Mouse (Mus musculus) retina, postnatal 1 day (tissue): ENCODE data around the gene Cacng2.
"Not testable (repeated sequence)": the region's sequence is repeated elsewhere in the genome, so short reads cannot be mapped to it uniquely, and the experiment has no call there.

Source experiments
- DNase-seq: peaks from one replicate; pipeline ENCODE4 v3.0.0-alpha.2; 2012

The Cacng2 gene

DNA sequence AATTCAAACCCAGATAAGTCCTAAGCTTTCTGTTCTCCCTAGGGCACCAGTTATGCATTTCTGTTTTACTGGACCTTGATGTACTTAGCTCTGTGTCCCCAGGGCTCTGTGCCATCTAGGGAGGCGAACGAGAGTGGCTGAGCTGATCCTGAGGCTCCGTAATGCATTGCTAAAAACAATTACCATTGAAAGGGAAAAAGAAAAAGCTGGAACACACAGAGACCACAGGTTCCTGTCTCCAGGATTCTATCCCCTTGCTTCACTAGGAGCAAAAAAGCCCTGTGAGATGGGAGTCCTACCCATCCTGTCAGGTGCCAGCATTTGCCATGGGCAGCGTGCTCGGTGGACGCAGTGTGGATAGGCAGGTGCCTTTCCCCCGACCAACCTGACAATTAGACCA lies 38.4 kb downstream of the Cacng2 start:
- peak; percentile 25 for DNase-seq

DNA sequence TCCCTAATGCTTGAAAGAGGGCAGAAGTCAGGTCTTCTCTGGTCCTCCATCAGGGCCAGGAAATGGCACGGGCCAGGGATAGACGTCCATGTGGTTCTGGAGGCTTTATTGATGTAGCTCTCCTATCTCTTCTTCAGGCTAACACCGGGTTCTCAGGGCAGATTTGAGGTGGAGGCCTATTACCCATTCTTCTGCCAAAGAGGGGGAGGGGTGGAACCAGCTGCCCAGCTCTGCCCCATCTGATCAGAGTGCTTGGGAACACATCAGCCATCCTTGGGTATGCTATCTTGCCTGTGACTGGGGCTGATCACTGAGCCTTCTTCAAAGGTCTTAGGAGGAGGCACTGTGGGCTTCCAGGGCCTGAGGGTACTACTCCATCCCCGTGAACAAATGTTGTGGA lies 39.5 kb downstream of the Cacng2 start:
- no peak for DNase-seq

DNA sequence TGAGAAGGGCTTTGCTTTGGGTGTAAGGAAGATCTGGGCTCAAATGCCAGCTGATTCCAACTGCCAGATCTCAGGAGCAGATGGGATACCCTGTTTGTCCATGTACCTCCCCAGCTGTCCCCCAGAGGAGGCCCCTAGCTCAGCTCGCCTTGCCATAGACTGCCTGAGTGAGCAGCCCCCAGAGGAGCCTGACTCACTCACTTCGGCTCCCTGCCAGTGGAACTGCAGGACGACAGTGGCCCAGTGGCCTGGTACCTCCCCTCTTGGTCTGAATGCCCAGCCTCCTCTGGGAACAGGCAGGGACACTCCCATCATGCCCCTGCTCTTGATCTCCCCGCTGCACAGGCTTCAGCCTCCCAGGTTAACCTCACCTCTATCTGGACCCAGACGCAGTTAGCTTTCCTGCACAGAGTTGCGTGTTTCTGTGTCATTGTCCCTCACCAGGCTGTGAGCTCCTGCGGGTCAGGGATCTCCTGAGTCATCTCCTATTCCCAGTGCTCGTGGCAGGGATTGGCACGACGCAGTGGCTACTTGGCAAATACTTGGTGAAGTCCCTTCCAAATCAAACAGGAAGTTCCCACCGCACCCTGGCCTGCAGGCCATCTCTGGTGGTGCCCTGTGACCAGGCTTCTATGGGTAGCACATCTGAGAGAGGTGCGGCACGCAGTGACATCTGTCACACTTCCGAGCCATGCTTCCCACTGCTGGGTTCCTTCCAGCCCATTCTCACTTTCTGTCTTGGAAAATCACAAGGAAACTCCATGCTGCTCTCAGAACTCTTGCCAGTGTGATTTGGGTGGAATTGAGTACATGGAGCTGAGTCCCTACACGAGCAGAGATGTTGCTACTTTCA lies 40.8 kb downstream of the Cacng2 start:
- DNase-seq, result peak; percentile 37

DNA sequence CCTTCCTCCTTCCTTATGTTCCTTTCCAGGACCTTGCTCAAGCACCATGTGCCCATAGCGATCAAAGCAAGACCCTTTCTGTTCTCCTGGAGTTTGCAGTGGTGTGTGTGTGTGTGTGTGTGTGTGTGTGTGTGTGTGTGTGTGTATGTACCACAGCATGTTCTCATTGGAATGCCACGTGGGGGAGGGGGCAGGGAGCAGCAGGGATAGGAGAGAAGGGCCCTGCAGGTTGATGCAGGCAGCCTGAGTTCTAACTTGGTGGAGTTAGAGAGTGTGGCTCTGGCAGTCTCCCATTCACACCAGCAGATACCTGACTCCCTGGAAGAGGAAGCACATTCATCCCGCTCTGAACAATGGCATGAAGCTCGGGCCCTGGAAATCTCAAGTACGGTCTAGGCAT lies 41.6 kb downstream of the Cacng2 start:
- no peak for DNase-seq

DNA sequence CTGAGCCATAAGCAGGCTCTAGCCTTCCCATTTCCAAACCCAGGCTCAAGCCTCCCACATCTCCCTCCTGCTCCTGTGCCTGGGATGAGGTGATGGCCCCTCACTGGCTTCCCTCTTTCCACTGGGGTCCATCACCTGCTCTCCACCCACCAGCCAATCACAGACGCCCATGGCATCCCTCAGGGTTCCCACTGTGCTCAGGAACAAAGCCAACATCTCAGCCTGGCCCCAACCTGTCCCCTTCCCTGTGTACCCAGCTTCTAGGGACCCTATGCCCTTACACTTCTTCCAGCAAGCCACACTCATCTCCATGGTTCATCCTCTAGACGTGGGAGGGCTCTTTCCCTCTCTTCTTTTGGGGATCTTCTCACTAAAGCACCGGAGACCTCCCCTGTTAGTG lies 43.9 kb downstream of the Cacng2 start:
- DNase-seq, result no peak

DNA sequence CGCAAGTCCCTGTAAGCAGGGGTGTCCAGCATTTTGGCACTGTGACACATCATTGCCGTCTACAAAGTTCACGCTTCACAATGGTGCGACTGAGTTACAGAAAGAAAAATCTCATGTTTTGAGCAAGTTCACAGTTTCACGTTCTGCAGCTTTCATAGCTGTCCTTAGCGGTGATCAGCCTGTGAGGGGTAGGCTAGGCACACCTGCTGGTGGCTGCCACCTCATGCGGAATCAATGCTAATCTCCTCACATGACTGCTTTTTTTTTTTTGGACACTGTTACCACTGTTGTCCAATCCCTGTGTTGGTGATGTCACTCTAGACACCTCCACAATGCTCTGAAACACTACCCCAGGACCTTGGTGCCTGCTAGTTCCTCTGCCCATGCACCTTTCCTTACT lies 46.7 kb downstream of the Cacng2 start:
- no peak for DNase-seq

DNA sequence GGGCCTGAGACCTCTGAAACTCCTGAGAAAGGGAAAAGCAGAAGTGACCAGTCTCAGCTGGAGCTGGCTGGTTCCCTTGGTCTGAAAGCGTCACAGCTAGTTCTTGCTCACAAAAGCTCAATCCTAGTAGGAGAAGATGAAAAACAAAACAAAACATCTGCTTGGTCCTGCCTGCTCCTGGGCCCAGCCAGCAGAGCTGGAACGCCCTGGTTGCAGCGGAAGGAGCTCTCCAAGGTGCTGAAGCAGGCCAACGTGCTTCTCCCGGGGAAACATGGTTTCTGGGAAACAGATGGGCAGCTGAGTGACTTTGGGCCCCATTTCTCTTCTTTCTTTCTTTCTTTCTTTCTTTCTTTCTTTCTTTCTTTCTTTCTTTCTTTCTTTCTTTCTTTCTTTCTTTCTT lies 53.4 kb downstream of the Cacng2 start:
- peak; percentile 69 for DNase-seq

DNA sequence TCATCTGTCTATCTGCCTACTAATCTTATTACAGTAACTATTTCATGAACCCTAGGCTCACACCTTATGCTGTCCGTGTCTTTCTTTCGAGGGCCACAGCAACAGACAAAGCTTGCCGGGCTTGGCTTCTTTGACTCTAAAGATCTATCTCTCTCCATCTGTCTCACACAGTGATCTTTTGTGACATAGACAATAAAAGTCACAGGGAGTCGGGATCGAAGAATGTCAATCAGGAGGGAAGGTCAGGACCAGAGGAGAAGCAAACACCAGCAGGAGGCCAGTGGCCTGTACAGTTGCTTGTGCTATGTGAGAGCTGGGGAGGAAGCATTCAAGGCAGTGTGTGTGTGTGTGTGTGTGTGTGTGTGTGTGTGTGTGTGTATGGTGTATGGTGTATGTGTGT lies 54.3 kb downstream of the Cacng2 start:
- DNase-seq, result no peak

DNA sequence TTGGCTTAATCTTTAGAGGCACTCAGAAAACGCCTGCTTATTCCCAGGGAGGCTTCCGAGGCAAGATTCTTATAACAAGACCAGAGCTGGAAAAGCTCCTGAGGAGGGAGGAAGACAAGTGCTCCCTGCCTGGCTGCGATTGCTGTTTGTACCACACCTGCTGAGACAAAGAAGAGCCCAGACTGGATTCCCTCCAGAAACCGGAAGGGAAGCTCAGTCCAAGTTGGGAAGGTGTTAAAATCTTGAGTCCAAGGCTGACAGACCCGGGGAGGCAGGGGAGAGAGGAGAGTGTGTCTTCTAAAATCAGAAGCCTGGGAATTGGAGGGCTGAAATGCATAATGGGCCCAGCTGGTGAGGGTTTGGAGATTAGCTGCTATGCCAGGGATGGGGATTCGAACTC lies 55.5 kb downstream of the Cacng2 start:
- no peak for DNase-seq

DNA sequence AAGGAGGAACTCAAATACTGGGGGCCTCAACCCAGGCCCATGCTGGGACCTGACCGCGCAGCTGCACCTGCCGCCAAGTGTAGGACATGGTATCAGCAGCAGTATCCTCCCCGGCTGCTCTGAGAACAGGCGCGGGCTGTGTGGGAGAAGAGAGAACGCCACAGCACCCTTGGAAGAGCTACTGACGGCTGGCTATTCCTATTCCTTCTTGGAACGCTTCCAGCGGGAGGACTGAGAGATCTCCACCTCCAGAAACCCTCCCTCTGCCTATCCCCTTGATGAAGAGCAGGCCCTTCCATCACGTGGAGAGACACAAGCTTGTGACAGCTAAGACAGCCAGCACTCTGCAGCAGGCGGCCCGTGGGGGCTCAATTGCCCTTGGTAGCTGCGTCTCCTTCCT lies 57.4 kb downstream of the Cacng2 start:
- DNase-seq, result no peak

DNA sequence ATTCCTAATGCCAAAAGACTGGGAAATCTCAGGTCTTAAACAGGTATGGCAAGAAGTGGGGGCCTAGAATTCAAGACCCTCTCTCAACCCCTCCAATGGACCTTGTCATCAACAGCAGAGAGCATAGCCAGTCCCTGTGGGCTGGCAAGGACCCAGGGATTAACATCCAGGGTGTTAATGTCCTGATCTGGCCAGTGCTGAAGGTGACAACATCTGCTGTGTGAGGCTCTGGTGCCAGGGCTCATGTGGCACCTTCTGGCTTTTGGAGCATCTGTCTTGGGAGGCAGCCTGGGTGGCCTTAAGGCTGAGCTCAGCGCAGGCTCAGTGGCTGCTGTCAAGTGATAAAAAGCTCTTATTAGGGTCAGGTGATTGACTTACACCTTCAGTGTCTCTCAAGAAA lies 62.9 kb downstream of the Cacng2 start:
- no peak for DNase-seq

DNA sequence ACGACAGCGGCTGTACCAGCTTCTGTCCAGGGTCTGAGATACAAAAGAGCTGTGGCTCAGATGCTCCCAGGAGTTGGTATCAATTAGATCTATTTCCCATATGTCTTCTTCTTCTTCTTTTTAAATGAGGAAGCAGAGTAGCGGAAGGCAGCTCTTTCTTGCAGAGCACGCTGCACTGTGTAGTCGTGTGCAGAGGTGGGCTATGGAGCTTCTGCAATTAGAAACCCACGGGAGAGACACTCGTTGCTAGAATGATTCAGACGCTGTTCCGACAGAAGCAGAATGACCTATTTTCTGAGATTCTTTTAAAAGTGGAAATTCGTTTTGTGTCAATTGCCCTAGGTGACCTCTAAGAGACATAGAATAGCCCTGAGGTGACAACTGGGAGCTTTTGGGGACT lies 69.1 kb downstream of the Cacng2 start:
- no peak for DNase-seq

DNA sequence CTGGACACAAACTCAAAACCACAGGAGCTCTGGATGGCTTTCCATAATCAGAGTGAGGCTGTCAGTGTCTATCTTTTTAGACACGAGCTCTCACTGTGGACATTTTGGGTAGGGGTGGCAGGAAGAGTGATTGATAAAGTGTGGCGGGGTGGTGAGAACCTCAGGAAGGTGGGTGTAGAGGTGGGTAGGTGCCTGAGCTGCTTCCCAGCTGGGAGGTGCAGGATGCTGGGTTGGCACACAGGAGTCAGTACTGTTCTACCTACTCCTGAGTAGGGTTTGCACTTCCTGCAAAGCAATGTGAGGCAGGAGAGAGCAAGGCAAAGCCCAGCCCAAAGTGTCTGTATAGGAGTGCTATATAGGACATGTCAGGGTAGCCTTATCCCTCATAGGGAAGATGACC lies 69.9 kb downstream of the Cacng2 start:
- no peak for DNase-seq

DNA sequence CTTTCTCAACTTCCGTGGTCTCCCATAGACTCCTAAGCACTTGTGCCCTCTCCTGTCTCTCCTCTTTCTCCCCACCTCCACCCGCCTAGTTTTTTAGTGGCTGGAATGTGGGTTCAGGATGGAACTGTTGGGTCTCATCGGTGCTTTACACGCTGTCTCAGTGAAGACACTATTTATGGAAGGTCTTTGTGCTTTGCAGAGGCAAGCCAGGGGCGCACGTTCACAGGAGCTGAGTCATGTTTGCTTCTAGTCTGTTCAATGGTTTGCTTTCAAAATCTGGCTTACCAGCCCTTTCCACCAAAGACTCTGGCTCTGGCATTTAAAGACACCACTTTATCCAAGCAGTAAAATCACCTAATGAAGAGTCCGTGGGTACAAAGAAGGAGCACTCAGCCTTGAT lies 74.0 kb downstream of the Cacng2 start:
- no peak for DNase-seq

DNA sequence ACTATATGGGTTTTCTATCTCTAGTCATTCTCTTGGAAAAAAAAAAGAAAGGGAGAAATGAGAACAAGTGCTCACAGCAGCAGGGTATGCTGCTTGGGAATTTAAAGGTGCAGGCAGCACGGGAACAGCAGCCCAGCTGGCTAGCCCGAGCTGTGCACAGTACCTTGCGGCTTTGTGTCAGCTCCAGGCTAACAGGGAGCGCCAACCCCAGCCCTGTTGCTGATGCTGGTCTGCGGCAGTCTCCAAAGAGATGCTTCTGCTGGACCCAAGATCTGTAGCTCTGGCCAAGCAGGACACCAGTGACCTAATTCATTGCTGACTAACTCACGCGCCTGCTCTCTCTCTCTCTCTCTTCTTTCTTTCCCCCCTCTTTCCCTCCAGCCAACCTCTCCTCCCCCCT lies 74.5 kb downstream of the Cacng2 start:
- DNase-seq, result no peak

DNA sequence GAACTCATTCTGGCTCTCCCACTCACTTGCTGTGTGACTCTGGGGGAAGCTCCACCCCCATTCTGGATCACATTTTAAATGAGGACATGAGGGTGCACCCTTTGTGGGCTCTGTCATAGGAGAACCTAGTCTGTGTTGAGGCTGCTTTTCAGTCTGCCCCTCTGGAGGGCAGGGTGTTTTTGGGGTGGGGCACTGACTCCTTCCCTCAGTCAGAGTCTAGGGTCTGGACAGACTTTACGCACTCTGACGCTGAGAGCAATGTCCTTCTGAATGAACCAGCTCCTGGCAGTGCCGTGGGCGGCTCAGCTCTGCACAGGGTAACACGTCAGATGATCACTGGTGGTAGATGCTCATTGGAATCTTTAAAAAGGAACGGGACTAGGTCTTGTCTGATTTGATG lies 75.0 kb downstream of the Cacng2 start:
- DNase-seq, result no peak

DNA sequence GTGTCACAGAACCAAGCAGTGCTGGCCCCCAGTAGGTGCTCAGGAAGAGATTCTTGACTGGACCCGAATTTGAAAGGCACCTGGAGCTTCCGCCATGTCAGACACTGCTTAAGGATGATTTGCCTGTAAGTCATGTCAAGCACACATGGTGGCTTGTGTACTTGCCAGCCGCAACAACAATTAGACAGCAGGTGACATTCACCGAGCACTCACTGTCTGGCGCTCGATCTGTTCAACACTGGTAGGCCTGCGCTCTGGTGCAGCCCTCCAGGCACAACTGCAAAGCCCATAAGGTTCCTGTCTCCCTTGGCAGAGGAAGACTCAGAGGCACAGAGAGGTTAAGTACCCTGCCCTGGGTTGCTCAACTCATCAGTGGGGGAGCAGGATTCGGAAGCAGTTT lies 77.1 kb downstream of the Cacng2 start:
- DNase-seq, result no peak

DNA sequence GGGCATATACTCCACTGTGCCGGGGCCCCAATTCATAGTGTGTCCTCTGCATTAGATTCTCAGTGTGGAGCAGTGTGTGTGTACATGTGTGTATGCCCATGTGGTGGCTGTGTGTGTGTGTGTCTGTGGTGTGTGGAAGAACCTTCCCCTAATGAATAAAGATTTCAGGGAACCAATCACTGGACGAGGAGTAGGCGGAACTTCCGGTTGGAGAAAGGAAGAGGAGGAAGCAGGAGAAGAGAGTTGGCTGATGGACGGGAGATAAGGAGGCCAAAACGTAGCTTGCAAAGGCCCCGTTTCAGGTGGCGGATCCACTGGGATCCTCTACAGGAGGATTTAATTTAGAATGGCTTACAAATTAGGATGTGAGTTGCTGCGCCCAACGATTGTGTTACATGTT lies 82.2 kb downstream of the Cacng2 start:
- no peak for DNase-seq

DNA sequence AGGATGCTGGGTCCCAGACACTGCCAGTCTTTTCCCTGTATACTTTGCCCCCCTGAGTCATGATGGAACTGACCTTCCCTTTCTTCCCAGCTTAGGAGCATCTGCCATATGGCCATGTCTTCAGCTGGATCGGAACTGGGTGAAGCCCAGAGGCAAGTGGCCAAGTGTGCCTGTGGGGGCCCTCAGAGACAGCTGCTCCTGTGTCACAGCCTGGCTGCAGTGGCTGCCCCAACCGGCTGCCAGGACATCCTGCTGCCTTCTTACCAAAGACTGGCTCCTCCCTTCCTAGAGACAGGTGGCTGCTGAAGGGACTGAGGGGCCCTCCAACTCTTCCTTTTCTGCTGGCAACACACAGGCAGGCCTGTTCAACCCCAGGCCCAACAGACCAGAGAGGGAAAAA lies 83.2 kb downstream of the Cacng2 start:
- DNase-seq, result no peak

DNA sequence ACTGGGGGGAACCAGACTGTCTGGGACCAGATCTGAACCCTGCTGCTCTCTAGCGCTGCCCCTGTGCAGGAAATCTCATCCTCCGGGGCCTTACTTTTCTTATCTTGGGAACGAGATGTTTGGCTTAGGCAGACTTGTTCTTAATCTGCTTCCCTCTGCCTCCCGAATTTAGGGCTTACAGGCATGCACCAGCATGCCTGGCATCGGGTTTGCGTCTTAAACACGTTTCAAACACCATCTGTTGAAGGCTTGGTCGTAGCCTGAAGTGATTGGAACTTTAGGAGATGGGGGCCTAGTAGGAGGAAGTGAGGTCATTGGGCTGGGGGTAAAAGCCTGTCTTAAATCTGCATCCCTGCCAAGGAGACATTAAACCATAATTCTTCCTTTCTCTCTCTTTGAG lies 89.9 kb downstream of the Cacng2 start:
- no peak for DNase-seq

DNA sequence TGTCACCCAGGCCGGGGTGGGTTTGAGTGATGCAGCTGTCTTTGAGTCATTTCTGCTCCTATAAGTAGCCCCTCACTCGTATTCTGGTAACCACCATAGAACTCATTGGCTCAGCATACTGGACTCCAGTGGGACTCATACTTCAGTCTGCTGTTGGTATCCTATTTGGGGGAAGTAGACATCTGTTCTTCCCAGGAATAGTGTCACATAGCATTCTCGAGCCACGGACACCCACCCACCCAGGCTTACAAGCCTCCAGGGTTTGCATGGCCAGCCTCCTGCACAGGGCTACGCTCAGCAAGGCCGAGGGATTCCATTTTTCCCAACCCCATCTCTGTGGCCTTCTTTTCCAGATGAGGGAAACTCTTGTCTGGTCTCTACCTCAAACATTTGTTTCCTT lies 93.3 kb downstream of the Cacng2 start:
- DNase-seq, result no peak

DNA sequence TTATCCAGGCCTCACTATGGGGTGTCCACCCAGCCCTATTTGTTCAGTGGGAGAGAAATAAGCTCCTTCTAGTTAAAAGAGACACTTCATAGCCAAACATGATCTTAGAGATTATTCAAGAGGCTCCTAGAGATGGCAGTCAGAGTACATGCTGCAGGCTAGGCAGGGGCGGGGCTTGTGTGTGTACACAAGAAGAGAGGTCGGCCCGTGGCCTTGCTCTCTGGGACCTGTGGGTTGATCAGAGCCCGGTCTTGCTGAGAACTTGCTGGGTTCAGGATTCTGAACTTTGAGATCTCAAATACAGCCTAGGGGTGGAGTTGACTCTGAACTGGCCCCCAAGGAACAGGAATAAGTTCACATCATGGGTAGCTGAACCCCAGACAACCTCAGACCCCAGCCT lies 95.6 kb downstream of the Cacng2 start:
- DNase-seq, result no peak

DNA sequence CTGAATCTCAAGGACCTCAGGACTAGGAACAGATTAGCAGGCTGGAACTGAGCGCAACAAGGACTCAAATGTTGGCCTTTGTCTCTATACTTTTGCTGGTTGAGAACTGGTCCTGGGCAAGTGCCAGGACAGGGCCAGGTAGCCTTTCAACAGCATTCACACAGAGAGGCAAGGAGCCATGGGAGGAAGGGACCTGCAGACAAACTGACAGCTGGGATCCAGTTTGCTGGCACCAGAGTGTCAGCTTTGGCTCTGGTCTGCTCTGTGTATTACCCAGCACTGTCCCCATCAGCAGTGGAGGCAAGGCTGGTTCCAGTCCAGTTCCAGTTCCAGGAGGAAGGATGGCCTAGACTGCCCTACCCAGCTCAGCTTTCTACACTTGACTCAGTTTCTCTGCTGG lies 105.8 kb downstream of the Cacng2 start:
- no peak for DNase-seq

DNA sequence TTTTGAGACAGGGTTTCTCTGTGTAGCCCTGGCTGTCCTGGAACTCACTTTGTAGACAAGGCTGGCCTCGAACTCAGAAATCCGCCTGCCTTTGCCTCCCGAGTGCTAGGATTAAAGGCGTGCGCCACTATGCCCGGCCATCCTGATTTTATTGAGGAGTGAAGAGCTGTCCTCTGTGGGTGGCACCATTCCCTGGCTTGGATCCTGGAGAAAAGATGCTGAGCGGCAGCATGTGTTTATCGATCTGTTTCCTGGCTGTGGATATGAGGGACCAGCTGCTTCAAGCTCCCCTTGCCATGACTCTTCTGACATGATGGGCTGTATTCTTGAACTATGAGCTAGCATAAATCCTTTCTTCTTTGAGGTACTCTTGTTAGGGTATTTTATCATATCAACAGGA lies 111.6 kb downstream of the Cacng2 start:
- DNase-seq, result not testable (repeated sequence)

DNA sequence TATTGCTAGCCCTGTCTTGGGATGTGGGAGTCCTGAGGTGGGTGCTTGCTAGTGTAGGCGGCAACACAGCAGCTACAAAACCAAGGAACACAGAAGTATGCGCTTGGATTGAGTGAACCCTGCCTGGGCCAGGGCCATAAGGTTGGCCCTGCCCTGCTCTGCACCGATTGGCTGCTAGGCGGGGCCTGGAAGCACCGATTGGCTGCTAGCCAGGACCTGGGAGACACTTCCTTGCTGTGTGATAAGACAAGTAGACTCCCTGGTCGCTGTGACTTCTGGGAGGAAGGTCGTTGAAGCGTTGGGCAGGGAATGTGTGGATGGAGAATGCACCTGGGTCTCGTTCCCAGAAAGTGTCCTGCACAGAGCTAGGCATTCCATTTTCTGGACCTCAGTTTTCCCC lies 115.9 kb downstream of the Cacng2 start:
- DNase-seq, result peak; percentile 38
